13 mouse cellular contexts compared by ENCODE assay signal in the genomic region with DNA sequence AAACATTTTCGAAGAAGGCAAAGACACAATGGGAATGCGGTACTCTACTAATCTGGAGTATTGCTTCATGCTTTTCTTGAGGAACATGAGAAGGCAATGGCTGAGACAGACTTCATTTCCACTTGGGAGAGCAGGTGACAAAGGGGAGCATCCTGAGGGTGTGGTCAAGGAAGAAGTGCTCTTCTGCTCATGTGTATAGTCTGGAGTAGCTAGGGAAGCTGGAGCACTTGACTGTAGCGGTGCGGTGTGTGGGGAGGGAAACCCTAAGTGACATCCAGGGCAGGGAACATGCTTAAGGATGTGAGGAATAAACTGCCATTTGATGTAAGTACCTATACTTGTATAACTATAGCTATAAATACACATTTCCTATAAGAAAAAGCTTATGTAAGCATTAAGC.
"Had no signal": no experiment of that assay in that cellular context is flagged by ENCODE, and none has a peak within 500 bp of the region (broad histone marks: within the 10 kb centered on the region; RNA-seq: fewer than 3 reads in every experiment).

No protein-coding gene starts in this region.

- ATAC-seq: midbrain, embryonic 16.5 days had no signal

- H3K4me3 ChIP-seq: midbrain, embryonic 10.5 days; midbrain, embryonic 12.5 days; neural tube, embryonic 12.5 days had no signal

- H3K36me3 ChIP-seq: midbrain, embryonic 10.5 days; midbrain, embryonic 12.5 days; neural tube, embryonic 12.5 days had no signal

- H3K9me3 ChIP-seq: midbrain, embryonic 10.5 days; midbrain, embryonic 12.5 days; neural tube, embryonic 12.5 days had no signal

- DNase-seq: lung, adult 18-20 months; lung, embryonic 14.5 days; lung, postnatal 10 days; lung, postnatal 4 days; midbrain, embryonic 14.5 days; right cerebral cortex, postnatal 14 days; thymus, adult 18-20 months; thymus, postnatal 14 days; thymus, postnatal 36 days had no signal

- H3K4me1 ChIP-seq: neural tube, embryonic 12.5 days had no signal

- H3K27ac ChIP-seq: midbrain, embryonic 10.5 days; midbrain, embryonic 12.5 days; neural tube, embryonic 12.5 days had no signal

- H3K9ac ChIP-seq: lung, embryonic 14.5 days; midbrain, embryonic 12.5 days; neural tube, embryonic 12.5 days had no signal

- H3K4me2 ChIP-seq: lung, embryonic 14.5 days; midbrain, embryonic 12.5 days; neural tube, embryonic 12.5 days had no signal

- H3K27me3 ChIP-seq: midbrain, embryonic 12.5 days; neural tube, embryonic 12.5 days had no signal
